In the genomic region with DNA sequence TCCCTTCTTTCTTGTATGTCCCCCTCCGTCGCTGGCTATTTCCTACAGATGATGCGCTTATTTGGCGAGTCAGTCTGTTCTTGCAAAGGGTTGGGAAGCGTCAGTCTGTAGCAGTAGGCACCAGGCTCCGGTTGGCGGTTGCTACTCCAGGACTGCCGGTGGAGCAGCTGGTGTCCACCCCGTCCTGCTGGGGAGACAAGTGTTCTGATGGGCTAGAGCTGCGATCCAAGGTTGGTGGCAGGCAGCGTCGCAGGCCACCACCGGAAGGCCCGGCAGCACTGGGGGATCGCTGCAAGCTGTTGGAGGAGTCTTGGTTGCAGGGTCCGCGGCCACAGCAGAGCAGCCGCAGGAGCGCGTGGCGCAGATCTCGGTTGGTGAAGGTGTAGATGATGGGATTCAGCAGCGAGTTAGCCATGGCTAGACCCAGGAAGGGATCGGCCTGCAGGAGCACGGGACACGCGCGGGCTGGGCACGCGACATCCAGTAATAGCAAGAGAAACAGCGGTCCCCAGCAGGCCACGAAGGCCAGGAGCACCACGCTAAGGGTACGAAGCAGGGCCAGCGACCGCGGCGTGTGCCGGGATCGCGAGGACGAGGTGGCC, we compare ENCODE assay signal across 7 mouse cellular contexts. TPM values are rescaled to one million over a fixed set of nuclear protein-coding genes. Genes with fewer than 3 reads are reported as not detected.
DNase-seq lines count a peak whose midpoint lies in the region; ATAC-seq and TF ChIP-seq lines count a peak whose summit lies in the region.

No protein-coding gene starts in this region.

- TF ChIP-seq EP300 in stomach, postnatal 0 days (optimal IDR thresholded peaks at IDR 0.05) = no peak

- no peaks in the 10 kb centered on the region for H3K9me3 ChIP-seq in neural tube, embryonic 11.5 days (ENCODE audit: control insufficient read depth, low read length)
- H3K9me3 ChIP-seq in forebrain, embryonic 10.5 days = peaks cover 7% of the 10 kb centered on the region
- no peaks in the 10 kb centered on the region for H3K9me3 ChIP-seq in limb, embryonic 14.5 days (ENCODE audit: control insufficient read depth, low read length)
- no peaks in the 10 kb centered on the region for H3K9me3 ChIP-seq in stomach, postnatal 0 days (ENCODE audit: control insufficient read depth, low read length)

- H3K4me3 ChIP-seq in neural tube, embryonic 11.5 days (ENCODE audit: low read depth, low read length) = peak overlapping the region; percentile 39
- H3K4me3 ChIP-seq in forebrain, embryonic 10.5 days = peak overlapping the region; percentile 55
- peak overlapping the region; percentile 49 for H3K4me3 ChIP-seq in limb, embryonic 14.5 days (replicated peaks; ENCODE audit: low read length)
- peak overlapping the region; percentile 36 for H3K4me3 ChIP-seq in stomach, postnatal 0 days (ENCODE audit: low read depth, low read length)

- H3K4me2 ChIP-seq in neural tube, embryonic 11.5 days (ENCODE audit: low read depth) = peak overlapping the region; percentile 73
- peak overlapping the region; percentile 92 for H3K4me2 ChIP-seq in limb, embryonic 14.5 days (replicated peaks; ENCODE audit: low read depth, low read length, severe bottlenecking)
- peak overlapping the region; percentile 70 for H3K4me2 ChIP-seq in stomach, postnatal 0 days (replicated peaks; ENCODE audit: low read depth)

- peak overlapping the region; percentile 47 for H3K9ac ChIP-seq in neural tube, embryonic 11.5 days (ENCODE audit: low read length)
- peak overlapping the region; percentile 56 for H3K9ac ChIP-seq in limb, embryonic 14.5 days (ENCODE audit: low read depth, low read length, severe bottlenecking)
- no peak overlapping the region for H3K9ac ChIP-seq in stomach, postnatal 0 days (ENCODE audit: low read length)

- no peak for DNase-seq in neural tube, embryonic 11.5 days (ENCODE audit: low spot score)
- no peak for DNase-seq in neural tube, embryonic 10.5 days (ENCODE audit: extremely low spot score, low spot score)
- no peak for DNase-seq in forebrain, embryonic 10.5 days (ENCODE audit: extremely low spot score, low spot score)
- no peak for DNase-seq in limb, embryonic 14.5 days (ENCODE audit: low spot score)
- no peak for DNase-seq in stomach, postnatal 0 days (ENCODE audit: low spot score)
- no peak for DNase-seq in spleen, postnatal 14 days (ENCODE audit: low spot score in 2 of 2)
- no peak for DNase-seq in kidney, postnatal 36 days

- peaks cover 16% of the 10 kb centered on the region for H3K4me1 ChIP-seq in neural tube, embryonic 11.5 days (ENCODE audit: control insufficient read depth, insufficient read depth, low read length)
- peaks cover 33% of the 10 kb centered on the region for H3K4me1 ChIP-seq in forebrain, embryonic 10.5 days
- H3K4me1 ChIP-seq in limb, embryonic 14.5 days (ENCODE audit: control insufficient read depth, insufficient read depth, low read length) = peaks cover 6% of the 10 kb centered on the region; the same call in 1 of the 2 replicates
- no peaks in the 10 kb centered on the region; the same call in 1 of the 2 replicates for H3K4me1 ChIP-seq in stomach, postnatal 0 days (replicated peaks; ENCODE audit: control insufficient read depth, insufficient read depth)

- WGBS in neural tube, embryonic 11.5 days = 7% methylated on average over 42 of the region's 42 CpGs
- WGBS in forebrain, embryonic 10.5 days = 4% methylated on average over 42 of the region's 42 CpGs
- WGBS in limb, embryonic 14.5 days = 13% methylated on average over 42 of the region's 42 CpGs
- 19% methylated on average over 42 of the region's 42 CpGs for WGBS in stomach, postnatal 0 days

- TF ChIP-seq POLR2A in limb, embryonic 14.5 days (IDR thresholded peaks at IDR 0.05; ENCODE audit: borderline replicate concordance, extremely low read depth, insufficient read depth, insufficient read length) = no peak

- no peak overlapping the region for H3K27ac ChIP-seq in neural tube, embryonic 11.5 days (ENCODE audit: low read depth, low read length)
- H3K27ac ChIP-seq in forebrain, embryonic 10.5 days = peak overlapping the region; percentile 30; the same call in 1 of the 2 replicates
- H3K27ac ChIP-seq in limb, embryonic 14.5 days (replicated peaks; ENCODE audit: low read depth, low read length) = no peak overlapping the region
- no peak overlapping the region for H3K27ac ChIP-seq in stomach, postnatal 0 days (replicated peaks)

- no peaks in the 10 kb centered on the region for H3K36me3 ChIP-seq in neural tube, embryonic 11.5 days (ENCODE audit: control insufficient read depth, insufficient read depth, low read length)
- no peaks in the 10 kb centered on the region for H3K36me3 ChIP-seq in forebrain, embryonic 10.5 days (replicated peaks)
- H3K36me3 ChIP-seq in limb, embryonic 14.5 days (ENCODE audit: control insufficient read depth, insufficient read depth, low read length) = no peaks in the 10 kb centered on the region
- no peaks in the 10 kb centered on the region for H3K36me3 ChIP-seq in stomach, postnatal 0 days (ENCODE audit: control insufficient read depth, insufficient read depth, low read length)

- no peak for ATAC-seq in neural tube, embryonic 11.5 days (ENCODE audit: insufficient read depth, low FRiP score, low TSS enrichment)
- ATAC-seq in limb, embryonic 14.5 days (ENCODE audit: low FRiP score, low read depth) = no peak
- no peak for ATAC-seq in stomach, postnatal 0 days (ENCODE audit: low FRiP score, low TSS enrichment)

- peaks cover 56% of the 10 kb centered on the region for H3K27me3 ChIP-seq in neural tube, embryonic 11.5 days (ENCODE audit: control insufficient read depth, insufficient read depth, low read length)
- H3K27me3 ChIP-seq in forebrain, embryonic 10.5 days (ENCODE audit: poor library complexity, severe bottlenecking) = peaks cover 95% of the 10 kb centered on the region
- peaks cover 63% of the 10 kb centered on the region for H3K27me3 ChIP-seq in limb, embryonic 14.5 days (ENCODE audit: control insufficient read depth, insufficient read depth, low read length)
- peaks cover 5% of the 10 kb centered on the region for H3K27me3 ChIP-seq in stomach, postnatal 0 days (ENCODE audit: control insufficient read depth, insufficient read depth, low read length)

- TF ChIP-seq CTCF in stomach, postnatal 0 days (IDR thresholded peaks at IDR 0.05; ENCODE audit: low read depth) = no peak

RNA-seq across cellular contexts. Expression of a gene that starts 4.3 kb away (rescaled TPM):
- polyA plus RNA-seq in neural tube, embryonic 11.5 days (2014; fragmentation: Nextera tagmentation; extraction: Ambion mirVana) = 0.73 and 1.7 TPM in 2 replicates
- 0.07 and 0.10 TPM in 2 replicates for polyA plus RNA-seq in forebrain, embryonic 10.5 days (2016; fragmentation: Nextera tagmentation; extraction: Ambion mirVana)
- polyA plus RNA-seq in limb, embryonic 14.5 days (2012; rRNA removed) = 1.6 TPM in 2 replicates
- 1.1 and 2.5 TPM in 2 replicates for polyA plus RNA-seq in limb, embryonic 14.5 days (2014; fragmentation: Nextera tagmentation; extraction: Ambion mirVana)
- polyA plus RNA-seq in stomach, postnatal 0 days (2015; fragmentation: Nextera tagmentation; extraction: Ambion mirVana) = 4.7 and 5.0 TPM in 2 replicates

RNA-seq across cellular contexts. Expression of a gene that starts 4.8 kb away (rescaled TPM):
- polyA plus RNA-seq in neural tube, embryonic 11.5 days (2014; fragmentation: Nextera tagmentation; extraction: Ambion mirVana) = 32.3 and 34.1 TPM in 2 replicates
- polyA plus RNA-seq in forebrain, embryonic 10.5 days (2016; fragmentation: Nextera tagmentation; extraction: Ambion mirVana) = 46.7 and 48.6 TPM in 2 replicates
- 52.8 and 73.8 TPM in 2 replicates for polyA plus RNA-seq in limb, embryonic 14.5 days (2012; rRNA removed)
- polyA plus RNA-seq in limb, embryonic 14.5 days (2014; fragmentation: Nextera tagmentation; extraction: Ambion mirVana) = 50.4 and 52.3 TPM in 2 replicates
- polyA plus RNA-seq in stomach, postnatal 0 days (2015; fragmentation: Nextera tagmentation; extraction: Ambion mirVana) = 37.2 and 40.8 TPM in 2 replicates

RNA-seq across cellular contexts. Expression of a gene that starts 21.2 kb away (rescaled TPM):
- polyA plus RNA-seq in neural tube, embryonic 11.5 days (2014; fragmentation: Nextera tagmentation; extraction: Ambion mirVana) = 47.2 and 55.1 TPM in 2 replicates
- 45.2 and 48.5 TPM in 2 replicates for polyA plus RNA-seq in forebrain, embryonic 10.5 days (2016; fragmentation: Nextera tagmentation; extraction: Ambion mirVana)
- 26.9 and 29.0 TPM in 2 replicates for polyA plus RNA-seq in limb, embryonic 14.5 days (2012; rRNA removed)
- 31.6 and 35.8 TPM in 2 replicates for polyA plus RNA-seq in limb, embryonic 14.5 days (2014; fragmentation: Nextera tagmentation; extraction: Ambion mirVana)
- polyA plus RNA-seq in stomach, postnatal 0 days (2015; fragmentation: Nextera tagmentation; extraction: Ambion mirVana) = 38.6 and 41.7 TPM in 2 replicates

RNA-seq across cellular contexts. Expression of a gene that starts 43.8 kb away (rescaled TPM):
- 15.0 and 15.5 TPM in 2 replicates for polyA plus RNA-seq in neural tube, embryonic 11.5 days (2014; fragmentation: Nextera tagmentation; extraction: Ambion mirVana)
- polyA plus RNA-seq in forebrain, embryonic 10.5 days (2016; fragmentation: Nextera tagmentation; extraction: Ambion mirVana) = 18.3 and 18.8 TPM in 2 replicates
- 30.0 and 43.2 TPM in 2 replicates for polyA plus RNA-seq in limb, embryonic 14.5 days (2012; rRNA removed)
- polyA plus RNA-seq in limb, embryonic 14.5 days (2014; fragmentation: Nextera tagmentation; extraction: Ambion mirVana) = 13.7 and 14.5 TPM in 2 replicates
- polyA plus RNA-seq in stomach, postnatal 0 days (2015; fragmentation: Nextera tagmentation; extraction: Ambion mirVana) = 6.7 and 7.9 TPM in 2 replicates

RNA-seq across cellular contexts. Expression of a gene that starts 47.3 kb away (rescaled TPM):
- 79.4 and 87.1 TPM in 2 replicates for polyA plus RNA-seq in neural tube, embryonic 11.5 days (2014; fragmentation: Nextera tagmentation; extraction: Ambion mirVana)
- polyA plus RNA-seq in forebrain, embryonic 10.5 days (2016; fragmentation: Nextera tagmentation; extraction: Ambion mirVana) = 40.4 and 42.9 TPM in 2 replicates
- polyA plus RNA-seq in limb, embryonic 14.5 days (2012; rRNA removed) = 43.2 and 48.1 TPM in 2 replicates
- 51.1 and 56.0 TPM in 2 replicates for polyA plus RNA-seq in limb, embryonic 14.5 days (2014; fragmentation: Nextera tagmentation; extraction: Ambion mirVana)
- 23.1 and 28.0 TPM in 2 replicates for polyA plus RNA-seq in stomach, postnatal 0 days (2015; fragmentation: Nextera tagmentation; extraction: Ambion mirVana)
